Mouse (Mus musculus) C2C12 (cell line): Measurements from ENCODE around the gene Angpt4.

Experiments
- CTCF ChIP-seq: IDR thresholded peaks from one replicate; pipeline ENCODE4 v1.5.1; 2011; ENCODE audit not compliant: control insufficient read depth, insufficient read depth, insufficient read length
- MAX ChIP-seq: IDR thresholded peaks from one replicate; pipeline ENCODE4 v1.6.1; 2011; ENCODE audit warnings: mild to moderate bottlenecking, control low read depth
- MYOD1 ChIP-seq: IDR thresholded peaks from one replicate; pipeline ENCODE4 v1.6.1; 2011; ENCODE audit warnings: low read depth; ENCODE audit not compliant: control insufficient read depth, insufficient read length

DNA sequence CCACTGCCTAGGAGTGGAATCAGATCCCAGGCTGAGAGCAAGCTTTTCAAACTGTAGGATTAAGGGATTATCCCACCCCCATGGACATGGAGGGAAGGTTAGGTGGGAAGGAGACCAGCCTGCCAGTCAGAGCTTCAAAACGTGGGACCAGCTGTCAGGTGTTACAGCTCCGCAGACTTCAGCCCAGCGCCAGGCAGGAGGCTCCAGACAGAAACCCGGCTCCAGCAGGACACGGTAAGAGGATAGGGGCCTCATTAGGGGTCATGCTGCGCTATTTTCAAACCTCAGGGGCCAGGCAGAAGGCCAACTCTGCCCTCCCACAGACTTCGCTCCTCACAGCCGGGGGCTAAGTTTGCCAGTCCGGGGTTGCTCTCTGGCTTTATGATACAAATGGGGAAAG, 53.0 kb downstream of the Angpt4 start:
- TF ChIP-seq CTCF, result no peak
- no peak for TF ChIP-seq MAX
- peak; percentile 3 for TF ChIP-seq MYOD1
